Mouse (Mus musculus): ENCODE results near the gene Arpp19. TPM values are rescaled to one million over a fixed set of nuclear protein-coding genes. Genes with fewer than 3 reads are reported as not detected.

Arpp19 gene
- total RNA-seq, 1 experiment = 192 TPM

DNA sequence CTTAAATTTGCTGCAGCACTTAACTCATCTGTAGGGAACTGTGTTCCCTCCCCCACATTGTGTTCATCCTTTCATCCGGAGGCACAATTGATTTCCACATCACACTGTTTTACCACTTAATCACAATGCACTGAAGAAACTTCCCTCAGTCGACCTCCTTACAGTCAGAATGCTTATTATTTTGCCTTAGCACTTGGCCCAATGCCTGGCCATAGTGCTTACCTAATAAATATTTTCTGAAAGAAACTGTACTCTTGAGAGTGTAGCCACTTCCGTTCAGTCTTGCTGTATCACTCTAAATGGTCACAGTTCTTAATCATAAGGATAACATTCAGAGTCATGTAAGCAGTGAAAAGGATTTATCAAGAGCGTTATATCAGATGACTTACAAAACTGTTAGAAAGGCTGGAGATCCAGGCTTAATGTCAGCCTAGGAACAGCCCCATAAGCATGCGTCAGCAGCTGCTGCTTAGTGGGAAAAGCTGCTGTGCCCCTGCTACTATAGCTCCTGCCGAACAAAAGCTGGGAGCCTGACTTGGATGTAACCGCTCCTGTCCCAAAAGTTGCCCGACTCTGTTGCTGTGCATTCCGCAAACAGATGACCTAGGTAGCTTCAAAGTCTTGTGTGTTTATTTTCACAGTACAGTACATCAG lies 27.4 kb downstream of the Arpp19 start:
- peaks cover 0 to under 1% of the 10 kb centered on the region in 2 experiments; a peak in 1 of 4 replicates for H3K4me1 ChIP-seq (ENCODE audit: control insufficient read depth in 2 of 2, insufficient read depth in 2 of 2, low read length in 2 of 2, poor library complexity in 1 of 2)

DNA sequence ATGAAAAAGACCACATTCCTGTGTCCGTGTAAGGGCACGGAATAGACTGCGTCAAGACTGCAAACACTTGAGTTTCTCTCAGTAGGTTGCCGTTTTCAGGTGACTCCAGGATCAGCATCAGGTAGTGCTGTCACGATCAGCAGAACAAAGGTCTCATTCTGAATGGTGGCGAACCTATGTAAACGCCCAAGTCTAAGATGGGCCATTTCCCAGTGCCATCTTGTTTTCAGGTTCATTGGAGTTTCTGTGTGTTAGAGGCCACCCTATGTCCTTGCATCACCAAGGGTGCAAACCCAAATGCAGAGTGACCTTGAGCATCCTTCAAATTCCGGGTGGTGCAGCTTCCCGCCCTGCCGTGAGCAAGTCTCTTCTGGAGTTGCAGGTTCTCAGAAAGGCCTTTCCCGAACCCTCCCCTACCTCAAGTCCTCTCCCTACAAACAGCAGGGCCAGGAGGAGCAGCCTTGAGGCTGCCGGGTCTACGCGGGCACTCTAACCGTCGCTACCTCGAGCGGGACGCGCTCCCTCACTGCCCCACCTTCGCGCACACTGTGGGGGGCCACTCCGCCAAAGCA lies 33.1 kb downstream of the Arpp19 start, which contains the start of gene Myo5a:
TSS of gene Myo5a (plus strand) at position 559 of the 572 bp plus-strand sequence.
- TF ChIP-seq HCFC1 (IDR thresholded peaks at IDR 0.05; ENCODE audit: borderline replicate concordance, insufficient read depth, low read length) = no peak
- TF ChIP-seq ZC3H11A (IDR thresholded peaks at IDR 0.05; ENCODE audit: borderline replicate concordance, low read depth, low read length) = no peak
- no peak for TF ChIP-seq CHD2 (IDR thresholded peaks at IDR 0.05; ENCODE audit: low read depth, low read length)
- no peak for TF ChIP-seq ZNF384 (IDR thresholded peaks at IDR 0.05; ENCODE audit: low read depth, low read length)
- TF ChIP-seq MAFK (IDR thresholded peaks at IDR 0.05; ENCODE audit: insufficient read depth, low read depth, low read length) = no peak
- H3K4me1 ChIP-seq (ENCODE audit: control insufficient read depth in 2 of 2, insufficient read depth in 2 of 2, low read length in 2 of 2, poor library complexity in 1 of 2) = peaks cover 0 to 5% of the 10 kb centered on the region in 2 experiments; a peak in 1 of 4 replicates
- in situ Hi-C loops (cut with MboI; ENCODE audit: low sequenced_read_pairs in 2 of 2, unreplicated experiment in 2 of 2) = no loop called here

More for the DNA sequence above, 27.4 kb downstream of the Arpp19 start:
- no peak for DNase-seq (ENCODE audit: low read depth, low spot score)
- in situ Hi-C loops (cut with MboI; ENCODE audit: low sequenced_read_pairs in 2 of 2, unreplicated experiment in 2 of 2) = no loop called here
- H3K9ac ChIP-seq (ENCODE audit: insufficient read depth, low read depth, low read length, poor library complexity, severe bottlenecking) = no peak overlapping the region
- no peaks in the 10 kb centered on the region for H3K36me3 ChIP-seq (ENCODE audit: control insufficient read depth, insufficient read depth, low read length, poor library complexity, severe bottlenecking)
- no peak overlapping the region for H3K27ac ChIP-seq (ENCODE audit: insufficient read depth, low read depth, low read length, poor library complexity, severe bottlenecking)
- no peaks in the 10 kb centered on the region for H3K9me3 ChIP-seq (ENCODE audit: control insufficient read depth, insufficient read depth, low read depth, low read length)
- no peak overlapping the region for H3K4me3 ChIP-seq (ENCODE audit: insufficient read depth in 1 of 2, low read depth in 1 of 2, low read length in 2 of 2, poor library complexity in 1 of 2, severe bottlenecking in 1 of 2)
- TF ChIP-seq HCFC1 (IDR thresholded peaks at IDR 0.05; ENCODE audit: borderline replicate concordance, insufficient read depth, low read length) = no peak
- TF ChIP-seq ZNF384 (IDR thresholded peaks at IDR 0.05; ENCODE audit: low read depth, low read length) = no peak
- no peak for TF ChIP-seq ZC3H11A (IDR thresholded peaks at IDR 0.05; ENCODE audit: borderline replicate concordance, low read depth, low read length)
- TF ChIP-seq MAFK (IDR thresholded peaks at IDR 0.05; ENCODE audit: insufficient read depth, low read depth, low read length) = no peak
- no peak for TF ChIP-seq CHD2 (IDR thresholded peaks at IDR 0.05; ENCODE audit: low read depth, low read length)

DNA sequence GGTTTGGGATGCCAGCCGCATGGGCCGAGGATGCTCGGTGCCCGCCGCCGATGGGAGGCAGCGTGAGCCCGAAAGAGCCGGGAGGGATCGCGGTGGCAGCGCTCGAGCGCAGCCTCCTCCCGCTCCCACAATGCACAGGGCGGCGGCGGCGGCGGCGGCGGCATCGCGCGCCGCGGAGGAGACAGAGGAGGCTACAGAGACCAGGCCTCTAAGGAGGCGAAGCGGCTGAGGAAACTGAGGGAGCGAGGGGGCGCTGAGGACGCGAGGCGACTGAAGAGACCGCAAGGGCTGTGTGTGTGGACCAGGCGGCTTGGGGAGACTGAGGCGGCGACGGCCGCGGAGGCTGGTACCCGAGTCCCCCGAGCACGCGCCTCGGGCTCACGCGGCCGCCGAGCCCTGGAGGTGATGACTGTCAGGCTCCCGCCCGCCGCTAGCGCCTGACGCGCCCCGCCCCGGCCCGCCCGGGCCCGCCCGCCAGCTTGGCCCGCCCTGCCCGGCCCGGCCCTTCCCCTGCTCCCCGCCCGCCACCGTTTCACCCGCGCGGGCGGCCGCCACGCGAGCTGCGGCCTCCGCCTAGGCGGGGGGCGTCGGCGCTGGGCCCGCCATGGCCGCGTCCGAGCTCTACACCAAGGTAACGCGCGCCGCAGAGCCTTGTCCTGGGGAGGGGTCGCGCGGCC lies 33.8 kb downstream of the Arpp19 start:
- Histone ChIP-seq H3K9me3 (ENCODE audit: control insufficient read depth, insufficient read depth, low read depth, low read length) (no peaks in the 10 kb centered on the region), H3K4me1 (ENCODE audit: control insufficient read depth in 2 of 2, insufficient read depth in 2 of 2, low read length in 2 of 2, poor library complexity in 1 of 2) (peaks cover 0 to 5% of the 10 kb centered on the region in 2 experiments; a peak in 1 of 4 replicates), H3K9ac (ENCODE audit: insufficient read depth, low read depth, low read length, poor library complexity, severe bottlenecking) (peak overlapping the region; percentile 92), H3K4me3 (ENCODE audit: insufficient read depth in 1 of 2, low read depth in 1 of 2, low read length in 2 of 2, poor library complexity in 1 of 2, severe bottlenecking in 1 of 2) (peak overlapping the region; percentile 79 to 95), H3K36me3 (ENCODE audit: control insufficient read depth, insufficient read depth, low read length, poor library complexity, severe bottlenecking) (no peaks in the 10 kb centered on the region), H3K27ac (ENCODE audit: insufficient read depth, low read depth, low read length, poor library complexity, severe bottlenecking) (peak overlapping the region; percentile 82)
- peak; percentile 53 for DNase-seq (ENCODE audit: low read depth, low spot score)
- TF ChIP-seq MAFK (IDR thresholded peaks at IDR 0.05; ENCODE audit: insufficient read depth, low read depth, low read length) = no peak
- TF ChIP-seq HCFC1 (IDR thresholded peaks at IDR 0.05; ENCODE audit: borderline replicate concordance, insufficient read depth, low read length) = peak; percentile 51; the same call in 1 of the 2 replicates
- TF ChIP-seq ZC3H11A (IDR thresholded peaks at IDR 0.05; ENCODE audit: borderline replicate concordance, low read depth, low read length) = no peak
- no peak for TF ChIP-seq ZNF384 (IDR thresholded peaks at IDR 0.05; ENCODE audit: low read depth, low read length)
- no peak for TF ChIP-seq CHD2 (IDR thresholded peaks at IDR 0.05; ENCODE audit: low read depth, low read length)
- in situ Hi-C loops (cut with MboI; ENCODE audit: low sequenced_read_pairs in 2 of 2, unreplicated experiment in 2 of 2) = no loop called here

More for the DNA sequence above, 33.1 kb downstream of the Arpp19 start, which contains the start of gene Myo5a:
- no peaks in the 10 kb centered on the region for H3K36me3 ChIP-seq (ENCODE audit: control insufficient read depth, insufficient read depth, low read length, poor library complexity, severe bottlenecking)
- peak within 1 kb of the TSS; percentile 92 for H3K9ac ChIP-seq (ENCODE audit: insufficient read depth, low read depth, low read length, poor library complexity, severe bottlenecking)
- H3K9me3 ChIP-seq (ENCODE audit: control insufficient read depth, insufficient read depth, low read depth, low read length) = no peaks in the 10 kb centered on the region
- H3K4me3 ChIP-seq (ENCODE audit: insufficient read depth in 1 of 2, low read depth in 1 of 2, low read length in 2 of 2, poor library complexity in 1 of 2, severe bottlenecking in 1 of 2) = peak within 1 kb of the TSS; percentile 79 to 95
- peak; percentile 33 for DNase-seq (ENCODE audit: low read depth, low spot score)
- H3K27ac ChIP-seq (ENCODE audit: insufficient read depth, low read depth, low read length, poor library complexity, severe bottlenecking) = peak within 1 kb of the TSS; percentile 82

DNA sequence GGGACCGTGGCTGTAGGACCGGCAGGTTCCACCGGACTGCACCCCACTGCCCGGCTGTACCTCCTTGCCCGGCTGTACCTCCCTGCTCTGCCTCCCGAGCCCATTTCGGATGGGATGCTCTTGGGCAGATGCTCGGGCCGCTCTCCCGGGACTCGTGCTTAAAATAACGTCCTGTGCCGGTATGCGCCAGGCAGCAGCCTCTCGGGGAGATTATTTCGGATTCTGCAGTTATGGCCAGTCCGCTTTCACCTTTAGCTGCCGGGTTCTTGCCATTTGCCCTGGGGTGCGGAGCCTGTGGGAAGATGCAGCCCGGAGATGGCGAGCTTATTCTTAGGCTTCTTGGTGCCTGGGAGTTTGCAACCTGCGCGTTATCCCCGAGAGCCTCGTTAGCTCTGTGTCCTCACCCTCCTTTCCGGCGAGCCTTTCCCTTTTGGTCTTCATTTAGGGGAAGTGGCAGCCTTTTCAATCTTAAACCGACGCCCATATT lies 34.3 kb downstream of the Arpp19 start:
- no peak overlapping the region; the same call in 1 of the 2 replicates for H3K27ac ChIP-seq (ENCODE audit: insufficient read depth, low read depth, low read length, poor library complexity, severe bottlenecking)
- H3K4me3 ChIP-seq (ENCODE audit: insufficient read depth in 1 of 2, low read depth in 1 of 2, low read length in 2 of 2, poor library complexity in 1 of 2, severe bottlenecking in 1 of 2) = peak overlapping the region; percentile 79 to 95
- no peak for TF ChIP-seq CHD2 (IDR thresholded peaks at IDR 0.05; ENCODE audit: low read depth, low read length)
- no peak for TF ChIP-seq MAFK (IDR thresholded peaks at IDR 0.05; ENCODE audit: insufficient read depth, low read depth, low read length)
- TF ChIP-seq HCFC1 (IDR thresholded peaks at IDR 0.05; ENCODE audit: borderline replicate concordance, insufficient read depth, low read length) = no peak
- TF ChIP-seq ZC3H11A (IDR thresholded peaks at IDR 0.05; ENCODE audit: borderline replicate concordance, low read depth, low read length) = no peak
- TF ChIP-seq ZNF384 (IDR thresholded peaks at IDR 0.05; ENCODE audit: low read depth, low read length) = no peak
- H3K36me3 ChIP-seq (ENCODE audit: control insufficient read depth, insufficient read depth, low read length, poor library complexity, severe bottlenecking) = no peaks in the 10 kb centered on the region
- H3K9me3 ChIP-seq (ENCODE audit: control insufficient read depth, insufficient read depth, low read depth, low read length) = no peaks in the 10 kb centered on the region
- in situ Hi-C loops (cut with MboI; ENCODE audit: low sequenced_read_pairs in 2 of 2, unreplicated experiment in 2 of 2) = no loop called here
- H3K4me1 ChIP-seq (ENCODE audit: control insufficient read depth in 2 of 2, insufficient read depth in 2 of 2, low read length in 2 of 2, poor library complexity in 1 of 2) = peaks cover 0 to 5% of the 10 kb centered on the region in 2 experiments; a peak in 1 of 4 replicates
- DNase-seq (ENCODE audit: low read depth, low spot score) = peak; percentile 26
- H3K9ac ChIP-seq (ENCODE audit: insufficient read depth, low read depth, low read length, poor library complexity, severe bottlenecking) = peak overlapping the region; percentile 92
